Mouse (Mus musculus): Measurements from ENCODE around the gene Cacna1c. TPM values are rescaled to one million over a fixed set of nuclear protein-coding genes. Genes with fewer than 3 reads are reported as not detected.

The Cacna1c gene
- polyA plus RNA-seq, 1 experiment = not detected

- H3K36me3 ChIP-seq (ENCODE audit: control insufficient read depth, insufficient read depth) = no peaks in the 10 kb centered on the region
- TF ChIP-seq TCF12 (IDR thresholded peaks at IDR 0.05; ENCODE audit: insufficient read depth, poor library complexity, severe bottlenecking) = no peak
- TF ChIP-seq CEBPB (IDR thresholded peaks at IDR 0.05; ENCODE audit: insufficient read depth, poor library complexity, severe bottlenecking) = no peak
- TF ChIP-seq SRF (IDR thresholded peaks at IDR 0.05; ENCODE audit: control insufficient read depth, insufficient read length, low read depth) = no peak
- no peak for TF ChIP-seq REST (IDR thresholded peaks at IDR 0.05; ENCODE audit: insufficient read depth, insufficient read length)
- TF ChIP-seq POLR2A (IDR thresholded peaks at IDR 0.05; ENCODE audit: insufficient read length, low read depth) = no peak
- TF ChIP-seq MAX (IDR thresholded peaks at IDR 0.05; ENCODE audit: low read depth) = no peak
- no peak for TF ChIP-seq MYOD1 (IDR thresholded peaks at IDR 0.05; ENCODE audit: control insufficient read depth in 1 of 3, insufficient read length in 2 of 3, low read depth in 2 of 3)
- H3K4me3 ChIP-seq = no peak overlapping the region
- no peaks in the 10 kb centered on the region for H3K27me3 ChIP-seq (ENCODE audit: control insufficient read depth, insufficient read depth, insufficient read length)
- H3K79me2 ChIP-seq (ENCODE audit: control insufficient read depth, insufficient read depth) = no peaks in the 10 kb centered on the region
- H3ac ChIP-seq (ENCODE audit: control insufficient read depth, insufficient read length) = no peak overlapping the region
- no peak overlapping the region for H3K4me2 ChIP-seq (ENCODE audit: low read depth)
Observed at GRCm38 (mm10) chr6:119099333-119099732, 96.9 kb downstream of the Cacna1c start.

- H3ac ChIP-seq (ENCODE audit: control insufficient read depth, insufficient read length) = no peak overlapping the region
- TF ChIP-seq POLR2A (IDR thresholded peaks at IDR 0.05; ENCODE audit: insufficient read length, low read depth) (no peak), MYOD1 (IDR thresholded peaks at IDR 0.05; ENCODE audit: control insufficient read depth in 1 of 3, insufficient read length in 2 of 3, low read depth in 2 of 3) (no peak), SRF (IDR thresholded peaks at IDR 0.05; ENCODE audit: control insufficient read depth, insufficient read length, low read depth) (no peak), TCF3 (IDR thresholded peaks at IDR 0.05; ENCODE audit: insufficient read length, low read depth) (no peak), E2F4 (IDR thresholded peaks at IDR 0.05; ENCODE audit: insufficient read depth) (no peak), MAX (IDR thresholded peaks at IDR 0.05; ENCODE audit: low read depth) (no peak), CEBPB (IDR thresholded peaks at IDR 0.05; ENCODE audit: insufficient read depth, poor library complexity, severe bottlenecking) (no peak), MYOG (IDR thresholded peaks at IDR 0.05; ENCODE audit: control insufficient read depth in 1 of 3, insufficient read depth in 1 of 3, insufficient read length in 2 of 3, low read depth in 2 of 3) (no peak), REST (IDR thresholded peaks at IDR 0.05; ENCODE audit: insufficient read depth, insufficient read length) (no peak), POLR2AphosphoS2 (IDR thresholded peaks at IDR 0.05; ENCODE audit: insufficient read length, low read depth) (no peak), USF1 (IDR thresholded peaks at IDR 0.05; ENCODE audit: low read depth) (no peak), TCF12 (IDR thresholded peaks at IDR 0.05; ENCODE audit: insufficient read depth, poor library complexity, severe bottlenecking) (no peak)
Observed at GRCm38 (mm10) chr6:119096481-119096880, 99.7 kb downstream of the Cacna1c start.

DNA sequence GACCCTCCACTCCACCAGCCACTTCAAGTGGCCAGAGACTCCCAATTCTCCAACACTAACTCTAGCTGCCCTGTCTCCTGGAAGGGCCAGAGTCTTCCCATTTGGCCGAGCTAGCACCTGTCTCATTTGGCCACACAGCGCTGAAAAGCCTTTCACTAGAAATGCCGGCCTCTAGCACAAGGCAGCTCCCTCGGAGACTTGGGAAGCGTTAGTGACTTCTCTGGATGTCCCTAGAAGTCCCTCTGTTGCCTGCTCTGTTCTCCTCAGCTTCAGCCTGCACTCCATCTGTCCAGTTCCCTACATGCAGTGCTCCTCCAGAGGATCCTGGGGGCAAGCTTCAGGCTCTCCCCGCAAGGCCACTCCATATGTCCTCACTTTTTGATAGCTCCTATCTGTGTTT lies 101.1 kb downstream of the Cacna1c start:
- TF ChIP-seq USF1 (IDR thresholded peaks at IDR 0.05; ENCODE audit: low read depth) (no peak), SRF (IDR thresholded peaks at IDR 0.05; ENCODE audit: control insufficient read depth, insufficient read length, low read depth) (no peak), TCF3 (IDR thresholded peaks at IDR 0.05; ENCODE audit: insufficient read length, low read depth) (no peak), MAX (IDR thresholded peaks at IDR 0.05; ENCODE audit: low read depth) (no peak), POLR2AphosphoS2 (IDR thresholded peaks at IDR 0.05; ENCODE audit: insufficient read length, low read depth) (no peak), TCF12 (IDR thresholded peaks at IDR 0.05; ENCODE audit: insufficient read depth, poor library complexity, severe bottlenecking) (no peak), MYOD1 (IDR thresholded peaks at IDR 0.05; ENCODE audit: control insufficient read depth in 1 of 3, insufficient read length in 2 of 3, low read depth in 2 of 3) (no peak), MYOG (IDR thresholded peaks at IDR 0.05; ENCODE audit: control insufficient read depth in 1 of 3, insufficient read depth in 1 of 3, insufficient read length in 2 of 3, low read depth in 2 of 3) (no peak)
- no peak overlapping the region for H3K4me3 ChIP-seq
- H3K36me3 ChIP-seq (ENCODE audit: control insufficient read depth, insufficient read depth) = no peaks in the 10 kb centered on the region
- H3K27me3 ChIP-seq (ENCODE audit: control insufficient read depth, insufficient read depth, insufficient read length) = peaks cover 1% of the 10 kb centered on the region
- H3ac ChIP-seq (ENCODE audit: control insufficient read depth, insufficient read length) = no peak overlapping the region
- H3K4me2 ChIP-seq (ENCODE audit: low read depth) = no peak overlapping the region
- no peaks in the 10 kb centered on the region for H3K79me2 ChIP-seq (ENCODE audit: control insufficient read depth, insufficient read depth)

More at GRCm38 (mm10) chr6:119096481-119096880, 99.7 kb downstream of the Cacna1c start:
- Histone ChIP-seq H3K4me3 (no peak overlapping the region), H3K79me2 (ENCODE audit: control insufficient read depth, insufficient read depth) (no peaks in the 10 kb centered on the region), H3K27me3 (ENCODE audit: control insufficient read depth, insufficient read depth, insufficient read length) (no peaks in the 10 kb centered on the region), H3K36me3 (ENCODE audit: control insufficient read depth, insufficient read depth) (no peaks in the 10 kb centered on the region), H3K4me2 (ENCODE audit: low read depth) (no peak overlapping the region)

DNA sequence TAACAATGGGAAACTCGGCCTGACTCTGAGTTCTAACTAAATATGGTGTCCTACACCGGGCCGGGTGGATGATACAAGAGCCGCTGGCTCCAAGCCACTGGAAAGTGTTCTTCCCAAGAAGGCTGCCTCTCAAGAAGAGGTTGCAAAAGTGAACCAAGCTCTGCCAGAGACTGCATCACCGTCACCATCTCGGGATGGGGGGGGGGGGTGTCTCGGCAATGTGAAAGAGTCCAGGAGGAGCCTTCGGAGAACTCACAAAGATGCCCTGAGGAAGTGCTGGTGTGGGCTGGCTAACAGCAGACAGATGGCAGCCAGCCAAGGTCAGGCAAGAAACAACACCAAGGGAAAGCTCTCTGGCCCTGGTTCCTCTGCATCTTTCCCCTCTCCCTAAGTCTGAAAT lies 107.0 kb downstream of the Cacna1c start:
- Histone ChIP-seq H3K4me3 (no peak overlapping the region), H3K27me3 (ENCODE audit: control insufficient read depth, insufficient read depth, insufficient read length) (peaks cover 15% of the 10 kb centered on the region), H3K79me2 (ENCODE audit: control insufficient read depth, insufficient read depth) (no peaks in the 10 kb centered on the region), H3ac (ENCODE audit: control insufficient read depth, insufficient read length) (no peak overlapping the region), H3K4me2 (ENCODE audit: low read depth) (no peak overlapping the region), H3K36me3 (ENCODE audit: control insufficient read depth, insufficient read depth) (no peaks in the 10 kb centered on the region)
- no peak for TF ChIP-seq TCF12 (IDR thresholded peaks at IDR 0.05; ENCODE audit: insufficient read depth, poor library complexity, severe bottlenecking)
- no peak for TF ChIP-seq MYOG (IDR thresholded peaks at IDR 0.05; ENCODE audit: control insufficient read depth in 1 of 3, insufficient read depth in 1 of 3, insufficient read length in 2 of 3, low read depth in 2 of 3)
- TF ChIP-seq POLR2A (IDR thresholded peaks at IDR 0.05; ENCODE audit: insufficient read length, low read depth) = no peak
- TF ChIP-seq SRF (IDR thresholded peaks at IDR 0.05; ENCODE audit: control insufficient read depth, insufficient read length, low read depth) = no peak
- TF ChIP-seq POLR2AphosphoS2 (IDR thresholded peaks at IDR 0.05; ENCODE audit: insufficient read length, low read depth) = no peak
- TF ChIP-seq TCF3 (IDR thresholded peaks at IDR 0.05; ENCODE audit: insufficient read length, low read depth) = no peak
- no peak for TF ChIP-seq REST (IDR thresholded peaks at IDR 0.05; ENCODE audit: insufficient read depth, insufficient read length)
- TF ChIP-seq CEBPB (IDR thresholded peaks at IDR 0.05; ENCODE audit: insufficient read depth, poor library complexity, severe bottlenecking) = no peak

DNA sequence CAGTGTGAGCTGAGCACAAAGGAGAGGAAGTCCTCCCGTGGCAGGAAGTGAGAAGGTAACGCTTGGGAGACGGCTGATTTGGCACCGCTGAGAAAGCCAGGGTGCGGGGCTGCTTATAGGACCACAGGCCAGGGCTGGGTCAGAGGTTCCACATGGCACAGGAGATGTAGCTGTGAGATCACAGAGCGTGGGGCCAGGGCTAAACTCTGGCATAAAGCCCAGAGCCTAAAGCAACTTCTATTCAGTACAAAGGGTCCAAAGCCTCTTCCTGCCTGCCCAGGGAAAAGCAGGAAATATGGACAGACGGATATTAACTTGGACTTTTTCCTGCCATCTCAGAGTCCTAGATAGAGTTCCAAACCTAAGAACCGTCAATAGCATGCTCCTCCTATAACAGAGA lies 107.8 kb downstream of the Cacna1c start:
- TF ChIP-seq E2F4 (IDR thresholded peaks at IDR 0.05; ENCODE audit: insufficient read depth) = no peak
- no peak for TF ChIP-seq REST (IDR thresholded peaks at IDR 0.05; ENCODE audit: insufficient read depth, insufficient read length)
- no peak for TF ChIP-seq MYOG (IDR thresholded peaks at IDR 0.05; ENCODE audit: control insufficient read depth in 1 of 3, insufficient read depth in 1 of 3, insufficient read length in 2 of 3, low read depth in 2 of 3)
- no peak for TF ChIP-seq POLR2AphosphoS2 (IDR thresholded peaks at IDR 0.05; ENCODE audit: insufficient read length, low read depth)
- no peak for TF ChIP-seq TCF3 (IDR thresholded peaks at IDR 0.05; ENCODE audit: insufficient read length, low read depth)
- no peak for TF ChIP-seq POLR2A (IDR thresholded peaks at IDR 0.05; ENCODE audit: insufficient read length, low read depth)
- TF ChIP-seq SRF (IDR thresholded peaks at IDR 0.05; ENCODE audit: control insufficient read depth, insufficient read length, low read depth) = no peak
- no peak for TF ChIP-seq MAX (IDR thresholded peaks at IDR 0.05; ENCODE audit: low read depth)
- TF ChIP-seq MYOD1 (IDR thresholded peaks at IDR 0.05; ENCODE audit: control insufficient read depth in 1 of 3, insufficient read length in 2 of 3, low read depth in 2 of 3) = no peak
- no peak for TF ChIP-seq TCF12 (IDR thresholded peaks at IDR 0.05; ENCODE audit: insufficient read depth, poor library complexity, severe bottlenecking)
- TF ChIP-seq CEBPB (IDR thresholded peaks at IDR 0.05; ENCODE audit: insufficient read depth, poor library complexity, severe bottlenecking) = no peak
- no peak for TF ChIP-seq USF1 (IDR thresholded peaks at IDR 0.05; ENCODE audit: low read depth)
- no peak overlapping the region for H3K4me3 ChIP-seq
- H3K79me2 ChIP-seq (ENCODE audit: control insufficient read depth, insufficient read depth) = no peaks in the 10 kb centered on the region
- H3K27me3 ChIP-seq (ENCODE audit: control insufficient read depth, insufficient read depth, insufficient read length) = peaks cover 15% of the 10 kb centered on the region
- no peak overlapping the region for H3K4me2 ChIP-seq (ENCODE audit: low read depth)
- H3K36me3 ChIP-seq (ENCODE audit: control insufficient read depth, insufficient read depth) = no peaks in the 10 kb centered on the region
- no peak overlapping the region for H3ac ChIP-seq (ENCODE audit: control insufficient read depth, insufficient read length)

Data from myocyte (in vitro differentiated cells).